Mouse (Mus musculus) MN1 (cell line): Measurements from ENCODE around the gene Lhx1.

Experiments used
- DNase-seq: peaks from one replicate; pipeline ENCODE4 v3.0.0-alpha.2; 2016; ENCODE audit warnings: low spot score

The Lhx1 gene

GRCm38 (mm10) chr11:84525421-84526274 lies at the start of gene Lhx1:
Lhx1 (minus strand) TSS chr11:84525535.
- peak; percentile 73 for DNase-seq

GRCm38 (mm10) chr11:84574834-84575233 lies 49.5 kb upstream of the Lhx1 start:
- no peak for DNase-seq

- DNase-seq = no peak
Measured at GRCm38 (mm10) chr11:84573637-84574036, 48.3 kb upstream of the Lhx1 start.

- DNase-seq = no peak
Measured at GRCm38 (mm10) chr11:84570812-84571211, 45.5 kb upstream of the Lhx1 start.

DNA sequence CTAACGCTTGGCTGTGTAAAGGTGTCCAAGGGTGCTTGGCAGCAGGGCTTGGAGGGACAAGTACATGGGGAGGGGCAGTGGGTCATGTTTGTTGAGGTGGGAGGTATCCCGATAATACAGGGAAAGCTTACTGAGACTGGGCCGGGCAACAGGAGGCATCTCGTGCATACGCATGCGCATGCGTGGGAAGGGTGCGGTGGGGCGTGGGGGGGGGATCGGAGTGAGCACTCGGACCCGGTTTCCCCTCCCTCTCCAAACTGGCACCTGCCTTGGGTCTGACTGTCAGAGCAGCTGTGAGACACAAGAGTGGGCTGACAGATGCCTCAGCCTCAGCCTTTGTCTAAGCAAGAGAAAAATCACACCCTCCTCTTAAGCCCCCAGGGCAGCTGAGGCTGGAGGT lies 45.1 kb upstream of the Lhx1 start:
- no peak for DNase-seq

GRCm38 (mm10) chr11:84569052-84569751 lies 43.9 kb upstream of the Lhx1 start:
- DNase-seq = no peak

DNA sequence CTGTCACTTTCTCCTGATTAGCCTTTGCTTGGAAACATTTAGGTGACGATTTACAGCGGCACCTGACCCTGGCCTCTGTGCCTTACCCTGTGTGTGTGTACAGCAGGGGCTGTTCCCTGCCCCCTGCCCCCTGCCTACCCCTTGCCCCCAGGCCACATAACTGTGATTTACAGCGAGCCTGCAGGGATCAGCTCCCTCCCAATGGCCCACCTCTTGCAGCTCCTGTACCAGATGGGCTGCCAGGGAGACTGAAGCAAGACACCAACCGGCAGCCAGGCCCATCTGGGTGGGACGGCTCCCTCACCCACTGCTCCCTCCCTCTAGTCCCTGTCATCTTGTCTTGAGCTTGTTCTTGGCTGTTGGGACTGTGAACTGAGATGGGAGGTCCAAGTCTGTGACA lies 43.1 kb upstream of the Lhx1 start:
- peak; percentile 27 for DNase-seq

DNA sequence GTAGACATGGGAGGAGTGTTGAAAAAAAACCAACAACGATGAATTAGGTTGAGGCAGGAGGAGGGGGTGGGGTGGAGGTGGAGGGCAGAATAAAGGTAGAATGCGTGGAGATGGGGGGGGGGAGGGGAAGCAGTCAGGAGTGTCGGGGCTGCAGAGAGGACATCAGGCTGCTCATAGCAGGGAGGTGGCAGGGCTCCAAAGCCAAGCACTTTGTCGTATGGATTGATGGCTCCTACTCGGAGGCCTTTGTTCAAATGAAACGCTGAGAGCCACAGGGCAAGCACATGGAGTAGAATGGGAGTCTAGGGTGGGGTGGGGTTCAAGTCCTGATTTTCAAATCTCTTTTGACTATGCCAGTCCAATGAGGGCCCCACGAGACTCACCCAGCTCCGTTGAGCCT lies 41.4 kb upstream of the Lhx1 start:
- no peak for DNase-seq

GRCm38 (mm10) chr11:84565224-84565623 lies 39.9 kb upstream of the Lhx1 start:
- no peak for DNase-seq

- DNase-seq = no peak
Measured at GRCm38 (mm10) chr11:84563360-84563759, 38.0 kb upstream of the Lhx1 start.

- no peak for DNase-seq
Measured at GRCm38 (mm10) chr11:84562758-84563347, 37.5 kb upstream of the Lhx1 start.

DNA sequence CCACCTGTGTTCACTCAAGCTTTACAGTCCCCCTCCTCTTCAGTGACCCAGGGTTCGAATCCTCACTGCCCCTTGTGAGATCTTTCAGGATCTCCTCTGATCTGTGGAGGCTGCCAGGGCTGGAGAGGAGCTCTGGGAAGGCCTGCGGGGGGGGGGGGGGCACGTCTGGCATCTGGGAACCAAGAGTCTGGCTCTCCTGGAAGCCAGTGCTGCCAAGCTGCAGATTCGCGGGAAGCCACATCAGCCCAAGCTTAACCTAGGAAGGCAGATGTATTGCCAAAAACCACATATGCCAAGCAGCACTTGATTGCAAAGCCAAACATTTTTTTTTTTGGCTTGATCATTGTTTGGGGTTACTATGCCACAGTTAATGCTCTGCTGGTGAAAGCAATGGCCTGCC lies 36.2 kb upstream of the Lhx1 start:
- DNase-seq = no peak

DNA sequence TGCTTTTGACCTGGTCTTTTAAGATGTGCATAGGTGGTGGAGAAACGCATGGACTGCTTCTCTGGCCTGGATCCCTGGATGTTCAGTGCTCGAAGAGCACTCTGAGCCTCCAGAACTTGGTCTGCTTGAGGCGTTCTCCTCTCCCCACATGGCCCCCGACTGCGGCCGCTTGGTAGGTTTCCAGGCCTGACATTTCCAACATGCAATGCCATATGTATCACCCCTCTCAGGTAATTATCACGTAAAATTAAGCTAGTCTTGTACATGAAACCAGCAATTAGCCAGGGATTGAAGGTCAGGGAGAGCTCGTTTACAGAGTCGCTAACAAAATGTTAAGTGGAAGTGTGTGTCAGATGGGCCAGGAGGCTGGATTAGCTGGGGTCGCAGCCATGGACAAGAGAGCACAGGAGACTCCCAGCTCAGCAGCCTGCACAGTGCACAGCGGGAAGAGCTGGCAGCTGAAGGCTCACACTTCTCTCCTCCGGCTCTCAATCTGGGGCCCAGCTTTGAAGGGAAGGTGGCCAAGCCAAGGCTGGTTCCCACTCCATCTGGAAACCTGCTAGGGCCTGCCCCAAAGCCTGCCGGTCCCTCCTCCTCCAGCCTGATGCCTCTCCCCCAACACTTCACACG lies 28.6 kb upstream of the Lhx1 start:
- no peak for DNase-seq

DNA sequence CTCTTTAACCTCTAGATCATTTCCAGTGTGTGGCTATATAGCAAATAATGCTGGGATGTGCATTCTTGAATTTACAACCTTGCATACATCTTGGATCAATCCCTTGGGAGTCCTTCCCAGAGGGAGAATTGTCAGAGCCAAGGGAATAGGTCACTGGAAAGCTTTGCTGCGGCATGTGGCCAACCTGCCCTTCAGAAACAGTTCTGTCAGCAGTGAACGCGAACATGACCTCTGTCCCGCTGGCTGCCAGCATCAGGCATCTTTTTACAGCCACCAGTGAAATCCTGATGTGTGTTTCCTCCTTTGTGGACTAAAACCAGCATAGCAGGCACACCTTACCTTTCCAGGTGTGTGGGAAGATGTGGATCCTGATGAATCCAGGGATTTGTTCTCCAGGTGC lies 26.0 kb upstream of the Lhx1 start:
- DNase-seq = no peak

- no peak for DNase-seq
Measured at GRCm38 (mm10) chr11:84549258-84549791, 24.0 kb upstream of the Lhx1 start.

DNA sequence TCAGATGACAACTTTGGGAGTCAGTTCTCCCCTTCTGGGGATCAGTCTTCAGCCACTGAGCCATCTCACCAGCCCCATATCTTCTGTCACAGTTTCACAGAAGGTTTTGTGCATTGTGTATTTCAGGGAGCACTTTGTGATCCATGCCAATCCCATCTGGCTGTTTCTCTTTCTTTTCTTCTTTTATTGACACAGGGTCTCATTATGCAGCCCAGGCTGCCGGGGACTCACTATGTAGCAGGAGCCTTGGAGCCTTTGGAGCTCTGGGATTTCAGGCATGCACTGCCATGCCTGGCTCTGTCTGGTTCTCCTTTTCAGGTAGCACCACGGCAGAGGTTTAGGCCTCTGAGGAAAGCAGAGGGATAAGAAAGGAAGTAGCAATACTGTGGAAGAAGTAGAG lies 23.0 kb upstream of the Lhx1 start:
- no peak for DNase-seq

DNA sequence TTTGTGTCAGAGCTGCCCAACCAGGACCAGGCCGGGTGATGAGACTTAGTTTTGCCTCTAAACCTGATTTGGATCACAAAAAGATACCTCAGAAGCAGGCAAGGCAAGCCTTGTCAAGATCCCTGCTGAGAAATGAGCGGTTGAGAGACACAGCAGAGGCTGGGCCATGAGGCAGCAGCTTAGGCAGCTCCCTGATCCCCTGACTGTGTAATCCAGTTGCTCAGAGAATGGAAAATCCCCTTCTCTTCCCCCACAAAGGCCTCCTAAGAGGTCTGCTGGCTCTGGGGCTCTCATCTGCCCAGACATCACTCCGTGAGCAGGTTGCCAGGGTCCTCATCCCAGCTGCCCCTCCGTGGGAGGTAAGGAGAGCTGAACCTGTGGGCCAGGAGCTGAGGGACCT lies 14.6 kb upstream of the Lhx1 start:
- DNase-seq = no peak

GRCm38 (mm10) chr11:84529797-84530703 lies 4.7 kb upstream of the Lhx1 start:
- peak; percentile 84 for DNase-seq

- no peak for DNase-seq
Measured at GRCm38 (mm10) chr11:84529143-84529755, 3.9 kb upstream of the Lhx1 start.

- DNase-seq = no peak
Measured at GRCm38 (mm10) chr11:84526976-84527860, 1.9 kb upstream of the Lhx1 start.
